Mouse (Mus musculus) forebrain, embryonic 13.5 days (tissue): ENCODE measurements around the gene Tmem115. TPM values are rescaled to one million over a fixed set of nuclear protein-coding genes. Genes with fewer than 3 reads are reported as not detected.

ENCODE experiments used
- ATAC-seq: fragments of 200-750 bp; cut with Nextera tagmentation; 2 replicates; pipeline ENCODE4 v1.8.0; 2017
- H3K27ac ChIP-seq: fragments of 300-500 bp; sonication (generic); 2 replicates; pipeline ENCODE4 v1.5.1; 2015; ENCODE audit warnings: inconsistent platforms, mild to moderate bottlenecking, moderate library complexity
- H3K27me3 ChIP-seq: fragments of 300-500 bp; sonication (generic); 2 replicates; pipeline ENCODE4 v1.6.1; 2015; ENCODE audit warnings: mild to moderate bottlenecking, inconsistent platforms
- H3K36me3 ChIP-seq: fragments of 300-500 bp; sonication (generic); 2 replicates; pipeline ENCODE4 v1.6.1; 2015; ENCODE audit warnings: mild to moderate bottlenecking, inconsistent platforms; ENCODE audit not compliant: poor library complexity, severe bottlenecking
- H3K4me1 ChIP-seq: fragments of 300-500 bp; sonication (generic); 2 replicates; pipeline ENCODE4 v1.6.1; 2015; ENCODE audit warnings: inconsistent platforms
- H3K4me2 ChIP-seq: fragments of 300-500 bp; sonication (generic); 2 replicates; pipeline ENCODE4 v1.6.1; 2015; ENCODE audit warnings: inconsistent platforms, mild to moderate bottlenecking, moderate library complexity
- H3K4me3 ChIP-seq: fragments of 300-500 bp; sonication (generic); 2 replicates; pipeline ENCODE4 v1.5.1; 2015; ENCODE audit warnings: mild to moderate bottlenecking, inconsistent platforms
- H3K9ac ChIP-seq: fragments of 300-500 bp; sonication (generic); 2 replicates; pipeline ENCODE4 v1.6.1; 2015; ENCODE audit warnings: mild to moderate bottlenecking, inconsistent platforms
- H3K9me3 ChIP-seq: fragments of 300-500 bp; sonication (generic); replicated peaks from 2 replicates; pipeline ENCODE4 v1.6.1; 2016; ENCODE audit warnings: inconsistent platforms
- WGBS: fragments of 180-500 bp; shearing (Covaris S2); methylation state at CpG from one replicate; pipeline ENCODE4 v1.1.7; 2015; 5-methylcytosine and 5-hydroxymethylcytosine counted together
- polyA plus RNA-seq: library from polyadenylated mRNA; unstranded; fragments of >200 nt; fragmentation: Nextera tagmentation; extraction: Ambion mirVana; gene quantifications from 2 replicates; pipeline ENCODE4 v1.2.1, GENCODE M21; 2015

Gene Tmem115
- polyA plus RNA-seq = 36.9 TPM in 2 replicates

- under 1% methylated on average over 48 of the region's 48 CpGs for WGBS
- H3K36me3 ChIP-seq = peaks cover 16% of the 10 kb centered on the region
- no peaks in the 10 kb centered on the region for H3K9me3 ChIP-seq
- peak within 1 kb of the TSS; percentile 94 for H3K9ac ChIP-seq
- peak within 1 kb of the TSS; percentile 94 for H3K4me3 ChIP-seq
- peak within 1 kb of the TSS; percentile 44 for H3K27ac ChIP-seq
- peaks cover 36% of the 10 kb centered on the region for H3K4me1 ChIP-seq
- 0 out of 2 replicates have a peak, but pooled peaks cover 6% of the 10 kb centered on the region for H3K27me3 ChIP-seq
- ATAC-seq = peak; percentile 99
- H3K4me2 ChIP-seq = peak within 1 kb of the TSS; percentile 99
Observed at GRCm38 (mm10) chr9:107533791-107534407, at the start of gene Tmem115. Gene Tmem115 (plus strand): TSS chr9:107533945.

DNA sequence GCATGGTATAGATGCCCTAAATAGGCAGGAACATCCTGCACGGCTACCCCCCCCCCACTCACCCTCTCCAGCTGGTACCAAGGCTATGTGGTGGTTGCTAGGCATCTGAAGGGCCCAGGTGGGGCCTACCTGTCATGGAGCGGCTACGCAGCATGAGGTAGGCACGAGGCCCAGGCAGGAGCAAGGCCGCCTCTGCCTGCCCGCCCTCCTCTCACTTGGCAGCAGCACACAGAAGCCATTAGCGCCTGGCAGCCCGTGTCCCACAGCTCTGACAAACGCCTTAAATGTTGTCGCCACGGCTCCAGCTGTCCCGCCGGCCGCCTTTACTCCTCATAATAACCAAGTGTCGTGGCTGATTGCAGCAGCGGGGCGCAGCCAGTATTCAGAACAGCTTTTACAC, 49.4 kb upstream of the Tmem115 start:
- Histone ChIP-seq H3K9ac (no peak overlapping the region), H3K4me1 (peaks cover 79% of the 10 kb centered on the region), H3K27me3 (0 out of 2 replicates have a peak, but pooled peaks cover 5% of the 10 kb centered on the region), H3K27ac (peak overlapping the region; percentile 91), H3K4me3 (no peak overlapping the region), H3K4me2 (peak overlapping the region; percentile 21; the same call in 1 of the 2 replicates), H3K9me3 (no peaks in the 10 kb centered on the region), H3K36me3 (no peaks in the 10 kb centered on the region)
- whole genome bisulfite sequencing = 22% methylated on average over 17 of the region's 17 CpGs
- peak; percentile 76 for ATAC-seq

- H3K27me3 ChIP-seq = 0 out of 2 replicates have a peak, but pooled peaks cover 5% of the 10 kb centered on the region
- peak overlapping the region; percentile 91 for H3K27ac ChIP-seq
- H3K9me3 ChIP-seq = no peaks in the 10 kb centered on the region
- ATAC-seq = no peak
- no peaks in the 10 kb centered on the region for H3K36me3 ChIP-seq
- H3K9ac ChIP-seq = no peak overlapping the region
- H3K4me1 ChIP-seq = peaks cover 74% of the 10 kb centered on the region
- no peak overlapping the region for H3K4me3 ChIP-seq
- peak overlapping the region; percentile 21; the same call in 1 of the 2 replicates for H3K4me2 ChIP-seq
- WGBS = 67% methylated on average over 6 of the region's 6 CpGs
Observed at GRCm38 (mm10) chr9:107484766-107485165, 49.0 kb upstream of the Tmem115 start.

GRCm38 (mm10) chr9:107486086-107486485, 47.7 kb upstream of the Tmem115 start:
- Histone ChIP-seq H3K9ac (no peak overlapping the region), H3K4me1 (peaks cover 68% of the 10 kb centered on the region), H3K36me3 (no peaks in the 10 kb centered on the region), H3K4me2 (peak overlapping the region; percentile 13; the same call in 1 of the 2 replicates), H3K27me3 (0 out of 2 replicates have a peak, but pooled peaks cover 5% of the 10 kb centered on the region), H3K4me3 (no peak overlapping the region), H3K9me3 (no peaks in the 10 kb centered on the region), H3K27ac (peak overlapping the region; percentile 91)
- ATAC-seq = peak; percentile 38; the same call in 1 of the 2 replicates
- WGBS = 13% methylated on average over 10 of the region's 10 CpGs

DNA sequence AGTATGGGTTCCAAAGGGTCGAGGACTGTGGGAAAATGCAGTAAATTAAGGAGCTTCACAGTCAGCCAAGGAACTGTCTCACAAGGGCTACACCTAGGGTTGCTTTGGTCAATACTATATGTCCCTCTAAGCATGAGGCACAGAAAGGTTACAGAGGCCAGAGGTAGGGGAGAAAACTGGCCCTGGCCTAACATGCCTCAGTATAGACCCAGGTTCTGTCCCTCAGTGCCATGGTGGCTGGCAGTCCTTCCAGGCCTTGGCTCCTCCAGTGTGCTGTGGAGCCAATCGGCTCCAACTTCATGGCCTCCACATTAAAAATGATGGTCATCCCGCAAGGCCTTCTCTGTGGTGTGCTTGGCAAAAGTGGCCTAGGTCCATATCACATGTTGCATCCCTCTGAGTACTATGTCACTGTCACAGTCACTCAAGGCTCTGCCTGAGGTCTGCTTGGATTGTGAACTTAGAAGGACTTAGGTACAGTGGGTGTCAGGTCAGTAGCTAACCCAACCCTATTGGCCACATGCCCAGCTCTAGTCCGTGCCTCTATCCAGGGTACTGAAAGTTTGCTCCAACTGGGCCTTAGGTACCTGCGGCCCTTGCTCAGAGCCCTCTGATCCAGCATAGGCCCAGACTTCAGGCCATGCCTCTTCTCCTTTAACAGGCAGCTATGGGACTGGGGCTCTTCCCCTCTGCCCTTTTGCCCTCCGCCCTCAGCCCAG, 47.1 kb upstream of the Tmem115 start:
- 77% methylated on average over 6 of the region's 6 CpGs for WGBS
- Histone ChIP-seq H3K4me1 (peaks cover 62% of the 10 kb centered on the region), H3K4me3 (no peak overlapping the region), H3K4me2 (peak overlapping the region; percentile 13; the same call in 1 of the 2 replicates), H3K9ac (no peak overlapping the region), H3K27me3 (0 out of 2 replicates have a peak, but pooled peaks cover 5% of the 10 kb centered on the region), H3K36me3 (no peaks in the 10 kb centered on the region), H3K27ac (peak overlapping the region; percentile 66), H3K9me3 (no peaks in the 10 kb centered on the region)
- no peak for ATAC-seq

GRCm38 (mm10) chr9:107490146-107490545, 43.6 kb upstream of the Tmem115 start:
- H3K27me3 ChIP-seq = 0 out of 2 replicates have a peak, but pooled peaks cover 7% of the 10 kb centered on the region
- WGBS = 31% methylated on average over 8 of the region's 8 CpGs
- no peak overlapping the region for H3K27ac ChIP-seq
- no peak overlapping the region for H3K4me2 ChIP-seq
- H3K9ac ChIP-seq = no peak overlapping the region
- no peak overlapping the region for H3K4me3 ChIP-seq
- peaks cover 50% of the 10 kb centered on the region for H3K4me1 ChIP-seq
- no peaks in the 10 kb centered on the region for H3K9me3 ChIP-seq
- no peak for ATAC-seq
- H3K36me3 ChIP-seq = no peaks in the 10 kb centered on the region

DNA sequence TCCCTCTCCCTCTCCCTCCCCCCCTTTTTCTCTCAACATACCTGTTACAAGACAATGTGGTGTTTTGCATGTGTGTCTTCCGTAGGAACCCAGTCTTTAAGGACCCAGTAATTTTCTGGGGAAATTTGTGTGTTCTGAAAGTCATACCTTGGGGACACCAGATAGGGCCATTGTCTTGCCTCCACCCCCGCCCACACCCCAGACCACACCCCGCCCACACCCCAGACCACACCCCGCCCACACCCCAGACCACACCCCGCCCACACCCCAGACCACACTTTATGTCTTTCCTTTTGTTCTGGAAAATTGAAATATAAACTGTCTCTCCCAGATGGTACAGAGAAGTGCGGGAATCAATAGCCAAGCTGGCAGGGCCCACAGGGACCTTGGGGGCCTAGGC, 43.1 kb upstream of the Tmem115 start:
- ATAC-seq = no peak
- Histone ChIP-seq H3K9ac (no peak overlapping the region), H3K4me1 (peaks cover 45% of the 10 kb centered on the region), H3K27me3 (0 out of 2 replicates have a peak, but pooled peaks cover 7% of the 10 kb centered on the region), H3K4me3 (no peak overlapping the region), H3K4me2 (no peak overlapping the region), H3K36me3 (no peaks in the 10 kb centered on the region), H3K9me3 (no peaks in the 10 kb centered on the region), H3K27ac (no peak overlapping the region)
- 81% methylated on average over 6 of the region's 6 CpGs for WGBS

DNA sequence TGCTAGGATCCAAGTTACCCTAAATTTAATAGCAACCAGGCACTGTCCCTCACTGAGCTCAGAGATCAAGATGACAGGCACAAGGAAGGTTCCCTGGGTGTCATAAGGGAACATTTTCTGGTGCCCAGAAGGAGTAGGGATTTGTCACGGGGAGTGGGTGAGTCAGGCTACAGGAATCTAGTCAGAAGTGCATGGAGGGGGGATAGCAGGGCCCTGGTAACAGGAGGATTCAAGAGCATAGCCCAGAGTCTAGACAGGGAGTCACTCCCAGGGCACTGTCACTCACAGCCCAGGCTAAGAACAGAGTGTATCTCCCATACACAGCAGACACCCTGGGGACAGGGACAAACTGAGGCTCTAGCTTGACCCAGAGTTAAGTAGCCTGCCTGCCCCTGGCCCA, 40.2 kb upstream of the Tmem115 start:
- 68% methylated on average over 1 of the region's 1 CpGs for WGBS
- H3K27ac ChIP-seq = no peak overlapping the region
- 0 out of 2 replicates have a peak, but pooled peaks have one; percentile 30 for ATAC-seq
- H3K27me3 ChIP-seq = 0 out of 2 replicates have a peak, but pooled peaks cover 2% of the 10 kb centered on the region
- no peak overlapping the region for H3K9ac ChIP-seq
- no peaks in the 10 kb centered on the region for H3K36me3 ChIP-seq
- H3K4me2 ChIP-seq = no peak overlapping the region
- H3K9me3 ChIP-seq = no peaks in the 10 kb centered on the region
- H3K4me1 ChIP-seq = peaks cover 27% of the 10 kb centered on the region
- no peak overlapping the region for H3K4me3 ChIP-seq

GRCm38 (mm10) chr9:107494238-107494637, 39.5 kb upstream of the Tmem115 start:
- H3K9ac ChIP-seq = no peak overlapping the region
- H3K9me3 ChIP-seq = no peaks in the 10 kb centered on the region
- H3K4me1 ChIP-seq = peaks cover 27% of the 10 kb centered on the region
- WGBS = 21% methylated on average over 12 of the region's 12 CpGs
- no peak overlapping the region for H3K4me2 ChIP-seq
- H3K36me3 ChIP-seq = no peaks in the 10 kb centered on the region
- no peak for ATAC-seq
- no peak overlapping the region for H3K4me3 ChIP-seq
- H3K27me3 ChIP-seq = 0 out of 2 replicates have a peak, but pooled peaks cover 2% of the 10 kb centered on the region
- no peak overlapping the region for H3K27ac ChIP-seq

DNA sequence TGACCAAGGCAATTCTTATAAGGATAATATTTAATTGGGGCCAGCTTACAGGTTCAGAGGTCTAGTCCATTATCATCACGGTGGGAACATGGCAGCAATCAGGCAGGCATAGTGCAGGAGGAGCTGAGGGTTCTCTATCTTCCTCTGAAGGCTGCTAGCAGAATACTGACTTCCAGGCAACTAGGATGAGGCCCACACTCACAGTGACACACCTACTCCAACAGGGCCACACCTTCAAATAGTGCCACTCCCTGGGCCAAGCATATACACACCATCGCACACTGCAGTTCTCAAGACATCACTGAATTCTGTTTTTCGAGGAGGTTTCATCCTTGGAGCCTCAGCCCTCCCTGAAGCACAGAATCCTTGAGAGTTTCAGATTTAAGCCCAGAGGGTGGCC, 37.4 kb upstream of the Tmem115 start:
- Histone ChIP-seq H3K4me1 (peaks cover 24% of the 10 kb centered on the region), H3K27ac (no peak overlapping the region), H3K27me3 (0 out of 2 replicates have a peak, but pooled peaks cover 2% of the 10 kb centered on the region), H3K9me3 (no peaks in the 10 kb centered on the region), H3K9ac (no peak overlapping the region), H3K36me3 (no peaks in the 10 kb centered on the region), H3K4me3 (no peak overlapping the region), H3K4me2 (no peak overlapping the region)
- no peak for ATAC-seq
- 90% methylated on average over 3 of the region's 3 CpGs for WGBS

DNA sequence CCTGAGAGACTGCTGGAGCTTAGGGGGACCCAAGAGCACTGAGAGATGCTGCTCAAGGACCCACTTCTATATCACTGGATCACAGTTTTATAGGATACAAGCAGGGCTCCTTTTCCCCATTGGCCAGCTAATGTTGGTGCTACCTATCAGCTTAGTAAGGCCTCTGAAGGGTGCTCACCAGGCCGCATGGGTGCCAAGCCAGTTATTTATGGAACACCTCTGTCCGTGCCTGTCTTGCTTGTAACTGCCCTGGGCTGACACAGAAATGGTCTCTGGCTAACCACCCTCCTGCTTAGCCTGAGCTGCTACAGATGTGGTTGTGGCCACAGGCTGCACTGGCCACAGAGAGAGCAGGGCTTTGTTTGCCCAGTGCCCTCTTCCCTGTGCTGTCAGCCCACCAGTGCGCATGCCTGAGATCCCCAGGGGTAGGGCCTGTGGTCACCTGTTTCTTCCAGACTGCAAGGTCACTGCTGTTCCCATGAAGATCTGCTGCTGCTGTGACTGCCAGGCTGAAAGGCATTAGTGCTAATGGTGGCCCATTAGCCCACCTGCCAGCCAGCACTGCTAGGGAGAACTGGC, 32.9 kb upstream of the Tmem115 start:
- Histone ChIP-seq H3K9ac (no peak overlapping the region), H3K4me1 (peaks cover 31% of the 10 kb centered on the region), H3K36me3 (no peaks in the 10 kb centered on the region), H3K9me3 (no peaks in the 10 kb centered on the region), H3K27ac (no peak overlapping the region), H3K4me3 (no peak overlapping the region), H3K27me3 (no peaks in the 10 kb centered on the region), H3K4me2 (no peak overlapping the region)
- ATAC-seq = no peak
- WGBS = 92% methylated on average over 3 of the region's 3 CpGs
